Mouse (Mus musculus): ENCODE measurements around the gene Ddx5. TPM values are rescaled to one million over a fixed set of nuclear protein-coding genes. Genes with fewer than 3 reads are reported as not detected.
A peak's percentile ranks its signal among the peaks of the same experiment; 100 is the strongest.

Ddx5 gene
- total and polyA plus RNA-seq, 3 experiments = 202 to 354 (median 328) TPM

DNA sequence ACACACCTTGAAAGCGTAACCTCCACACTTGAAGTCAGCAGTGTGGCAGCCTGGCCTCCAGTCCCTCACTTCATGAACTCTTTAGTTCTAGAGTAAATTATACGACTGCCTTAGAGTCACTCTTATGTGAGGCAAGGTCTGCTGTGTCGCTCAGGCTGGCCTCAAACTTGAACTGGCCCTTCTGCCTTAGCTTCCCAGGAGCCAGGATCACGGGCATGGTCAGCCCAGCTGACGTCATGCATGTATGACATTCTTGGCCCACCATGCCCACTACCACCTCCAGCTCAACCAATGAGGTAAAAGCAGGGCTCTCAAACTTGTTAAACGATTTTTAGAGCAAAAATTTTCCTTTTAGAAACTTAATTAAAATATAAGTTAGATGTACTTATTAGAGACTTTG, 32.4 kb upstream of the Ddx5 start:
- H3K4me3 ChIP-seq = no peak overlapping the region
- H3K27ac ChIP-seq = peak overlapping the region; percentile 15
- TF ChIP-seq POLR2A (IDR thresholded peaks at IDR 0.05; ENCODE audit: insufficient read depth, low read depth, low read length) (no peak), CTCF (IDR thresholded peaks at IDR 0.05) (no peak), EP300 (IDR thresholded peaks at IDR 0.05; ENCODE audit: insufficient read depth, low read depth, low read length) (no peak)
- no peak overlapping the region; the same call in 1 of the 2 replicates for H3K9ac ChIP-seq (ENCODE audit: low read depth, low read length)
- H3K27me3 ChIP-seq (ENCODE audit: control insufficient read depth, insufficient read depth, low read length) = no peaks in the 10 kb centered on the region
- WGBS = 66% methylated on average over 6 of the region's 6 CpGs
- no peak for DNase-seq
- intact Hi-C loops (cut with DNase I) = loop anchor here (2.0 kb wide), 1 partner anchor 25 kb away; no protein-coding TSS in a partner anchor
- H3K36me3 ChIP-seq (ENCODE audit: control insufficient read depth, insufficient read depth, low read length) = peaks cover 11% of the 10 kb centered on the region
- peaks cover 6% of the 10 kb centered on the region for H3K4me1 ChIP-seq (ENCODE audit: control insufficient read depth, insufficient read depth, low read length)
- H3K79me2 ChIP-seq (replicated peaks; ENCODE audit: control insufficient read depth, insufficient read depth, low read length) = no peaks in the 10 kb centered on the region

DNA sequence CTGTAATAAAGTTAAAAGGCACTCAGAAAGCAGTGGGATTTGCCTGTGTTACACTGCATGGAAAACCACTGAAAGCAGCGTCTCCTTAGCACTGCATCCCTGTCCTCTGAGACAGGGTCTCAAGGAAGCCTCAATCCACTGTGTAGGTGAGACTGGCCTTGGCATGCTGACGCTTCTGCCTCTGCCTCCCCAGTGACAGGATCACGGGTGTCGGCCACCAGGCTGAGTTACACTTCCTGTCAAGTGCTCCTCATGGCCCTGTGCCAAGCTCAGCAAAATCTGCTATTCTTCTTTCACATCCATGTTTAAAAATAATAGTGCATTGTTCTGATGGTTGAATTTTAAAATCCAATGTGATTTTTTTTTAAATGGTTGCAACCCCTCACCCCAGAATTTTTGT, 32.0 kb upstream of the Ddx5 start:
- Histone ChIP-seq H3K27ac (peak overlapping the region; percentile 43), H3K4me1 (ENCODE audit: control insufficient read depth, insufficient read depth, low read length) (peaks cover 6% of the 10 kb centered on the region), H3K9ac (ENCODE audit: low read depth, low read length) (no peak overlapping the region), H3K4me3 (no peak overlapping the region), H3K79me2 (replicated peaks; ENCODE audit: control insufficient read depth, insufficient read depth, low read length) (no peaks in the 10 kb centered on the region), H3K36me3 (ENCODE audit: control insufficient read depth, insufficient read depth, low read length) (peaks cover 12% of the 10 kb centered on the region), H3K27me3 (ENCODE audit: control insufficient read depth, insufficient read depth, low read length) (no peaks in the 10 kb centered on the region)
- TF ChIP-seq EP300 (IDR thresholded peaks at IDR 0.05; ENCODE audit: insufficient read depth, low read depth, low read length) (0 out of 2 replicates have a peak, but pooled peaks have one; percentile 43), CTCF (IDR thresholded peaks at IDR 0.05) (no peak), POLR2A (IDR thresholded peaks at IDR 0.05; ENCODE audit: insufficient read depth, low read depth, low read length) (0 out of 2 replicates have a peak, but pooled peaks have one; percentile 26)
- peak; percentile 71 to 78 for DNase-seq
- intact Hi-C loops (cut with DNase I) = loop anchor here (2.0 kb wide), 1 partner anchor 24 kb away; no protein-coding TSS in a partner anchor
- 24% methylated on average over 4 of the region's 4 CpGs for WGBS

DNA sequence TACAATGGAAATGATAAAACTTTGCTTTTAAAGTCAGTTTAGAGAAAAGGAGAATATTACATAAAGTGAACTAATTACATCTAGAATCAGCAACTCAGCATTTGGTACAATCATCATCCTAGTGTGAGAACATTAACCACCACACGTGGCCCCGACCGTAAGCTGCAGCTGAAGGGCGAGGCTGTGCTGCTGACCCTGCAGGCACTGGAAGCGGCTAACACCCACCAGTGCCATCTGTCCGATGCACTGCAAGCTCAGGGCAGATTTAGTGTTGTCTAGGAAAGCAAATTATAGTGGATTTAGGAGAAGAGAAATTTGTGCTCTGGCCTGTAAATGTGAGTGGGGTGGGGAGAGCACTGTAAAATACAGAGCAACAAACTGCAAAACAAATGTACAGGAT, 31.3 kb upstream of the Ddx5 start:
- Histone ChIP-seq H3K79me2 (replicated peaks; ENCODE audit: control insufficient read depth, insufficient read depth, low read length) (no peaks in the 10 kb centered on the region), H3K4me1 (ENCODE audit: control insufficient read depth, insufficient read depth, low read length) (peaks cover 6% of the 10 kb centered on the region), H3K36me3 (ENCODE audit: control insufficient read depth, insufficient read depth, low read length) (peaks cover 15% of the 10 kb centered on the region), H3K9ac (ENCODE audit: low read depth, low read length) (no peak overlapping the region), H3K27ac (peak overlapping the region; percentile 43), H3K27me3 (ENCODE audit: control insufficient read depth, insufficient read depth, low read length) (no peaks in the 10 kb centered on the region), H3K4me3 (no peak overlapping the region)
- 80% methylated on average over 6 of the region's 6 CpGs for WGBS
- DNase-seq = no peak
- intact Hi-C loops (cut with DNase I) = loop anchor here (2.0 kb wide), 1 partner anchor 23 kb away; no protein-coding TSS in a partner anchor
- TF ChIP-seq CTCF (IDR thresholded peaks at IDR 0.05) = no peak
- TF ChIP-seq EP300 (IDR thresholded peaks at IDR 0.05; ENCODE audit: insufficient read depth, low read depth, low read length) = no peak
- no peak for TF ChIP-seq POLR2A (IDR thresholded peaks at IDR 0.05; ENCODE audit: insufficient read depth, low read depth, low read length)

DNA sequence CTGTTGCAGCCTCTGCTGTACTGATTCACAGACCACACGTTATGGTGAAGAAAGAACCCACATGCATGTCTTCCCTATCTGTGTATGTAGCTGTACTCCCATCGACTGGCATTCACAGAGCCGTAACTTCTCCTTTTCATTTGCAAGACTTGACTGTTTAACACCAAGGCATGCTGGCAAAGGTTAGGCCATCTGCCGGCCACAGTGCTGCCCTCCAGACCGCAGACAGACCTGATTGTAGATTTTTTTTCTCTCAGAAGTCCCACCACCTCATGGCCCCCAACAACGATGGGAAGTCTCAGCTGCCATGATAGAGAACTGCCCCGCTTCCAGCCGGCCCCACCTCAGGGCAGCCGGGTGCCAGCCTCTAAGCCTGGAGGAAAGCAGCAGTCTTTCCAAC, 30.6 kb upstream of the Ddx5 start:
- no peaks in the 10 kb centered on the region for H3K79me2 ChIP-seq (replicated peaks; ENCODE audit: control insufficient read depth, insufficient read depth, low read length)
- intact Hi-C loops (cut with DNase I) = no loop called here
- TF ChIP-seq CTCF (IDR thresholded peaks at IDR 0.05) = no peak
- no peak for TF ChIP-seq EP300 (IDR thresholded peaks at IDR 0.05; ENCODE audit: insufficient read depth, low read depth, low read length)
- no peak for TF ChIP-seq POLR2A (IDR thresholded peaks at IDR 0.05; ENCODE audit: insufficient read depth, low read depth, low read length)
- H3K4me3 ChIP-seq = no peak overlapping the region
- no peak for DNase-seq
- H3K27ac ChIP-seq = no peak overlapping the region; the same call in 1 of the 2 replicates
- H3K9ac ChIP-seq (ENCODE audit: low read depth, low read length) = no peak overlapping the region
- peaks cover 15% of the 10 kb centered on the region for H3K36me3 ChIP-seq (ENCODE audit: control insufficient read depth, insufficient read depth, low read length)
- 80% methylated on average over 9 of the region's 9 CpGs for WGBS
- peaks cover 6% of the 10 kb centered on the region for H3K4me1 ChIP-seq (ENCODE audit: control insufficient read depth, insufficient read depth, low read length)
- no peaks in the 10 kb centered on the region for H3K27me3 ChIP-seq (ENCODE audit: control insufficient read depth, insufficient read depth, low read length)

DNA sequence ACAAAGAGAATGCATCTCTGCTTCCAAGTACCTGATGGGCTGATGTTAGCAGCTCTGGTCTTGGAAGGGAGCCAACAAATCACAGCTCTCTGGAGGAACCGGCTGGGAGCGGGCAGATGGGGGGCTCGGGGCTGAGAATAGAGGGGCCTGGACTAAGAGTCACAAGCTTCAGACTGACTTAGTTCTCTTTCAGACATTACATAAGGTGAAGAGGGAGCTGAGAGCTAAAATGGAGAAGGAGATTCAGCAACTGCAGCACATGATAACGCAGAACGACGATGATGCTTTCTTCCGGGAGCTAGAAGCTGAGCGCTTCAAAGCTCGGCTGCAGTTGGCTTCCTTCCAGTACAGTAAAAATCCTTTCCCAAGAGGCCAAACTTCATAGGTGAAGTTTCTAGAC, 29.4 kb upstream of the Ddx5 start:
- Histone ChIP-seq H3K4me3 (no peak overlapping the region), H3K27me3 (ENCODE audit: control insufficient read depth, insufficient read depth, low read length) (no peaks in the 10 kb centered on the region), H3K36me3 (ENCODE audit: control insufficient read depth, insufficient read depth, low read length) (peaks cover 17% of the 10 kb centered on the region), H3K79me2 (replicated peaks; ENCODE audit: control insufficient read depth, insufficient read depth, low read length) (no peaks in the 10 kb centered on the region), H3K4me1 (ENCODE audit: control insufficient read depth, insufficient read depth, low read length) (peaks cover 6% of the 10 kb centered on the region), H3K9ac (ENCODE audit: low read depth, low read length) (no peak overlapping the region), H3K27ac (no peak overlapping the region; the same call in 1 of the 2 replicates)
- TF ChIP-seq POLR2A (IDR thresholded peaks at IDR 0.05; ENCODE audit: insufficient read depth, low read depth, low read length) = no peak
- TF ChIP-seq EP300 (IDR thresholded peaks at IDR 0.05; ENCODE audit: insufficient read depth, low read depth, low read length) = no peak
- TF ChIP-seq CTCF (IDR thresholded peaks at IDR 0.05) = no peak
- intact Hi-C loops (cut with DNase I) = no loop called here
- DNase-seq = no peak
- 26% methylated on average over 9 of the region's 9 CpGs for WGBS

DNA sequence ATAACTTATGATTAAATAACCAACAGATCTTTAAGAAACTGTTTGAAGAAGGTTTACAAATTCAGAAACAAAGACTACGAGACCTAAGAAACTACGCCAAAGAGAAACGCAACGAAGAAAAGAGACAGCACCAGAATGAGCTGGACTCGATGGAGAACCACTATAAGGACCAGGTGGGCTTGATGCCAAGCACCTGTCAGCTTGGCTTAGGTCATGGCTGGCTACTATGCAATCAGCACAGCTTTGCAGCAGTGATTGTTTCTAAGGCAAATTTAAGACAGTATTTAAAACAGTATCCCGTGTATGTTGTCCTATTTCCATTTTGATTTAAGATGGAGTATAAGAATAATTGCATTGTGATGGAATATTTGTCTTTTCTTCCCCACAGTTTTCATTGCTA, 28.8 kb upstream of the Ddx5 start:
- DNase-seq = no peak
- Histone ChIP-seq H3K27me3 (ENCODE audit: control insufficient read depth, insufficient read depth, low read length) (no peaks in the 10 kb centered on the region), H3K4me1 (ENCODE audit: control insufficient read depth, insufficient read depth, low read length) (peaks cover 6% of the 10 kb centered on the region), H3K27ac (no peak overlapping the region), H3K36me3 (ENCODE audit: control insufficient read depth, insufficient read depth, low read length) (peaks cover 17% of the 10 kb centered on the region), H3K9ac (ENCODE audit: low read depth, low read length) (no peak overlapping the region), H3K4me3 (no peak overlapping the region), H3K79me2 (replicated peaks; ENCODE audit: control insufficient read depth, insufficient read depth, low read length) (no peaks in the 10 kb centered on the region)
- intact Hi-C loops (cut with DNase I) = no loop called here
- WGBS = 77% methylated on average over 6 of the region's 6 CpGs
- no peak for TF ChIP-seq POLR2A (IDR thresholded peaks at IDR 0.05; ENCODE audit: insufficient read depth, low read depth, low read length)
- no peak for TF ChIP-seq CTCF (IDR thresholded peaks at IDR 0.05)
- no peak for TF ChIP-seq EP300 (IDR thresholded peaks at IDR 0.05; ENCODE audit: insufficient read depth, low read depth, low read length)
